8 mouse cellular contexts compared by ENCODE assay signal in the genomic region with DNA sequence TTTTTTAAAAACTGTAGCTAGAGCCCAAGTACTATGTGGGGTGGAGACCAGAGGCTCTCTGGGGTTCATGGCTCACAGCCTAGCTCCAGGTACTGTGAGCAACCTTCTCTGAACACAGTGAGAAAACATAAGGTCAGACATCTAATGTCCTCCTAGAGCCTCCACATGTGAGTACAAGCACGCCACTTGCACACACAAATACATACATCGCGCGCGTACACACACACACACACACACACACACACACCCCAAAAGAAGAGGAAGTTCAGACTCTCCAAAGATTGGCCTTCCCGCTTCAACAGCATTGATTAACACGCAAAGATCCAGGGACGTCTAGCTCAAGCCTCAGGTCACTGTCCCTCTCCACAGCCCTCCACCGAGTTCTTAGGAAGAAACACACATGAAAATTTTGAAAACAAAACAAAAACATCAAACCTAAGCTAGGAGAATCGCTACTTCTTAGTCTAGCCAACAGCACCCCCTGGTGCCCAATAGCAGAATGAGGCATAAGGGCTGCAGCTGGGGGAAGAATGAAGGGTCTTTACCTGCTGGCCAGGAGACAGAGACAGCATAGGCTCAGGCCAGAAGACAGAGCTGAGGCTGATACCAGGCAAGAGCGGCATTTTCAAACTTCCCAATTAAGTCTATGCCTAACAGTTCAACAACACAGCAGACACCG.
DNase-seq lines count a peak whose midpoint lies in the region; ATAC-seq and TF ChIP-seq lines count a peak whose summit lies in the region.

No protein-coding gene starts in this region.

- dilution Hi-C loops in CH12.LX (cut with MboI; ENCODE audit: extremely low pct_ligation_motif_present, extremely low pct_unique_long_range_greater_than_20kb, low sequenced_read_pairs): no loop called here

- no peak overlapping the region for H3K9ac ChIP-seq in CH12.LX (ENCODE audit: insufficient read depth, low read depth)
- H3K9ac ChIP-seq in kidney, embryonic 16.5 days (replicated peaks; ENCODE audit: low read length): peak overlapping the region; percentile 36; the same call in 1 of the 2 replicates
- no peak overlapping the region for H3K9ac ChIP-seq in neural tube, embryonic 15.5 days (replicated peaks)

- no peak for TF ChIP-seq POLR2A in CH12.LX (IDR thresholded peaks at IDR 0.05; ENCODE audit: low read depth, low read length)
- TF ChIP-seq POLR2A in lung, adult 2 months (IDR thresholded peaks at IDR 0.05; ENCODE audit: borderline replicate concordance, extremely low read depth, low read depth, low read length): no peak

- peaks cover 4% of the 10 kb centered on the region for H3K9me3 ChIP-seq in CH12.LX (replicated peaks; ENCODE audit: low read length)
- no peaks in the 10 kb centered on the region for H3K9me3 ChIP-seq in kidney, embryonic 16.5 days (ENCODE audit: low read length)
- no peaks in the 10 kb centered on the region for H3K9me3 ChIP-seq in neural tube, embryonic 15.5 days (replicated peaks)

- TF ChIP-seq EP300 in CH12.LX (IDR thresholded peaks at IDR 0.05; ENCODE audit: low read length): no peak

- H3K27ac ChIP-seq in CH12.LX (ENCODE audit: insufficient read depth, low read depth): no peak overlapping the region
- no peak overlapping the region for H3K27ac ChIP-seq in kidney, embryonic 16.5 days (ENCODE audit: low read length)
- H3K27ac ChIP-seq in neural tube, embryonic 15.5 days (replicated peaks): no peak overlapping the region

- TF ChIP-seq CTCF in CH12.LX (conservative IDR thresholded peaks at IDR 0.05 in 1 of 2, IDR thresholded peaks at IDR 0.05 in 1 of 2; ENCODE audit: low read depth in 2 of 2, low read length in 2 of 2): peak; percentile 42 to 84
- TF ChIP-seq CTCF in lung, adult 2 months (IDR thresholded peaks at IDR 0.05; ENCODE audit: insufficient read depth, low read length): peak; percentile 61

- in situ Hi-C loops in CH12.LX (cut with MboI; ENCODE audit: low pct_ligation_motif_present, low pct_unique_long_range_greater_than_20kb, low sequenced_read_pairs): loop anchor here (5.0 kb wide), 1 partner anchor 152 kb away; no protein-coding TSS in a partner anchor

- no peaks in the 10 kb centered on the region for H3K79me2 ChIP-seq in CH12.LX (replicated peaks; ENCODE audit: control insufficient read depth, extremely low read depth, insufficient read depth, poor library complexity, severe bottlenecking)

- WGBS in kidney, embryonic 16.5 days: 49% methylated on average over 12 of the region's 12 CpGs
- WGBS in lung, adult 2 months: 38% methylated on average over 12 of the region's 12 CpGs
- 56% methylated on average over 12 of the region's 12 CpGs for WGBS in neural tube, embryonic 15.5 days

- peak overlapping the region; percentile 76 for H3K4me2 ChIP-seq in CH12.LX (ENCODE audit: insufficient read depth, low read depth, poor library complexity, severe bottlenecking)
- no peak overlapping the region; the same call in 1 of the 2 replicates for H3K4me2 ChIP-seq in kidney, embryonic 16.5 days (replicated peaks; ENCODE audit: low read depth, low read length)
- no peak overlapping the region; the same call in 1 of the 2 replicates for H3K4me2 ChIP-seq in neural tube, embryonic 15.5 days

- H3K36me3 ChIP-seq in CH12.LX (replicated peaks in 1 of 2; ENCODE audit: control insufficient read depth in 1 of 2, insufficient read depth in 1 of 2, low read length in 1 of 2): no peaks in the 10 kb centered on the region
- no peaks in the 10 kb centered on the region for H3K36me3 ChIP-seq in kidney, embryonic 16.5 days (ENCODE audit: insufficient read depth, low read length)
- H3K36me3 ChIP-seq in neural tube, embryonic 15.5 days: no peaks in the 10 kb centered on the region

- DNase-seq in 3T3-L1 (ENCODE audit: low read depth, low spot score): peak; percentile 73
- DNase-seq in CH12.LX (ENCODE audit: extremely low read depth): peak; percentile 52
- DNase-seq in embryo, embryonic 10 days (ENCODE audit: low spot score): peak; percentile 83
- peak; percentile 49 for DNase-seq in lung, adult 2 months
- peak; percentile 63 for DNase-seq in urinary bladder, postnatal 25 days (ENCODE audit: low spot score)

- H3K4me3 ChIP-seq in CH12.LX (replicated peaks in 1 of 3; ENCODE audit: low read depth in 2 of 3, low read length in 2 of 3, poor library complexity in 1 of 3): peak overlapping the region in 2 of 3 experiments; percentile 28 to 31
- no peak overlapping the region for H3K4me3 ChIP-seq in kidney, embryonic 16.5 days (ENCODE audit: low read length)
- peak overlapping the region; percentile 37 for H3K4me3 ChIP-seq in lung, adult 2 months (replicated peaks; ENCODE audit: extremely low read depth, low read depth, low read length)
- H3K4me3 ChIP-seq in neural tube, embryonic 15.5 days (replicated peaks): no peak overlapping the region

- H3K27me3 ChIP-seq in CH12.LX (replicated peaks): no peaks in the 10 kb centered on the region
- no peaks in the 10 kb centered on the region for H3K27me3 ChIP-seq in kidney, embryonic 16.5 days (ENCODE audit: insufficient read depth, low read length)
- H3K27me3 ChIP-seq in neural tube, embryonic 15.5 days (replicated peaks): no peaks in the 10 kb centered on the region

- H3K4me1 ChIP-seq in CH12.LX (ENCODE audit: control insufficient read depth in 1 of 2, insufficient read depth in 2 of 2): peaks cover 7 to 47% of the 10 kb centered on the region in 2 experiments
- peaks cover 3% of the 10 kb centered on the region; the same call in 1 of the 2 replicates for H3K4me1 ChIP-seq in kidney, embryonic 16.5 days (ENCODE audit: insufficient read depth, low read length)
- H3K4me1 ChIP-seq in lung, adult 2 months (ENCODE audit: control insufficient read depth, insufficient read depth, low read length): no peaks in the 10 kb centered on the region
- H3K4me1 ChIP-seq in neural tube, embryonic 15.5 days: peaks cover 11% of the 10 kb centered on the region; the same call in 1 of the 2 replicates

- peak; percentile 56; the same call in 1 of the 2 replicates for ATAC-seq in granulocyte monocyte progenitor cell, adult 5-6 weeks (replicated peaks; ENCODE audit: poor library complexity, severe bottlenecking)
- peak; percentile 40; the same call in 1 of the 2 replicates for ATAC-seq in kidney, embryonic 16.5 days (ENCODE audit: low FRiP score, low TSS enrichment)
- peak; percentile 70; the same call in 1 of the 2 replicates for ATAC-seq in neural tube, embryonic 15.5 days (ENCODE audit: low FRiP score)

- TF ChIP-seq RAD21 in CH12.LX (IDR thresholded peaks at IDR 0.05; ENCODE audit: low read depth, low read length): peak; percentile 89

TF ChIP-seq in CH12.LX, 34 proteins besides CTCF, POLR2A, EP300 and RAD21:
- peak; percentile 67 for TF ChIP-seq SMC3 (IDR thresholded peaks at IDR 0.05; ENCODE audit: low read depth, low read length)
- no peak for TF ChIP-seq ELF1 (IDR thresholded peaks at IDR 0.05; ENCODE audit: low read depth, low read length)
- no peak for TF ChIP-seq PAX5 (IDR thresholded peaks at IDR 0.05; ENCODE audit: low read length)

Comparison
In these comparisons a context has a peak if more than half of its experiments do, and no peak if none do; other contexts are left out.
1. H3K4me3 ChIP-seq: peak in CH12.LX (2 of 3) and lung, adult 2 months (single experiment); none in kidney, embryonic 16.5 days (single experiment) and neural tube, embryonic 15.5 days (single experiment).
2. Peak in every context shown above with its lines, with median percentiles within 50 percentile points of each other: DNase-seq and ATAC-seq.